Mouse (Mus musculus) stomach, postnatal 0 days (tissue): Measurements from ENCODE around the gene Pfkfb3.

ENCODE experiments used
- CTCF ChIP-seq: IDR thresholded peaks from 2 replicates; pipeline ENCODE4 v1.5.1; 2016; ENCODE audit warnings: antibody characterized with exemption, low read depth, mild to moderate bottlenecking, moderate library complexity
- EP300 ChIP-seq: optimal IDR thresholded peaks from 2 replicates; pipeline ENCODE3; 2016; ENCODE audit warnings: antibody characterized with exemption

GRCm38 (mm10) chr2:11429538-11429937 lies 124.3 kb downstream of the Pfkfb3 start:
- TF ChIP-seq CTCF (no peak), EP300 (no peak)
